Mouse (Mus musculus): ENCODE results near the gene Spink8.
"Not testable (repeated sequence)": the region's sequence is repeated elsewhere in the genome, so short reads cannot be mapped to it uniquely, and the experiment has no call there.

GRCm38 (mm10) chr9:109790570-109790969, 21.5 kb upstream of the Spink8 start, which contains the start of gene Fbxw27:
- TF ChIP-seq CTCF (IDR thresholded peaks at IDR 0.05; ENCODE audit: low read depth, low read length); TAL1 (conservative IDR thresholded peaks at IDR 0.05; ENCODE audit: low read depth, low read length): not testable (repeated sequence)

Data from G1E (cell line).